Mouse (Mus musculus) thymus, adult 2 months (tissue): Measurements from ENCODE around the gene Itga6. TPM values are rescaled to one million over a fixed set of nuclear protein-coding genes. Genes with fewer than 3 reads are reported as not detected.
A peak's percentile ranks its signal among the peaks of the same experiment; 100 is the strongest.

Experiments used
- DNase-seq: peaks from one replicate; pipeline ENCODE4 v3.0.0; 2021
- H3K27ac ChIP-seq: fragments of 200-500 bp; 2 replicates; pipeline ENCODE4 v1.5.1; 2012; ENCODE audit warnings: low read length, control low read depth; ENCODE audit not compliant: control insufficient read depth, insufficient read depth
- H3K27me3 ChIP-seq: fragments of 200-500 bp; 2 replicates; pipeline ENCODE4 v1.6.1; 2012; ENCODE audit warnings: mild to moderate bottlenecking, low read length, moderate library complexity, mixed read lengths; ENCODE audit not compliant: control insufficient read depth, insufficient read depth
- H3K36me3 ChIP-seq: fragments of 200-500 bp; 2 replicates; pipeline ENCODE4 v1.6.1; 2012; ENCODE audit warnings: mild to moderate bottlenecking, low read length, moderate library complexity; ENCODE audit not compliant: control insufficient read depth, insufficient read depth
- H3K4me1 ChIP-seq: fragments of 200-500 bp; replicated peaks from 2 replicates; pipeline ENCODE4 v1.6.1; 2012; ENCODE audit warnings: low read length; ENCODE audit not compliant: control insufficient read depth, insufficient read depth
- H3K4me3 ChIP-seq: fragments of 200-500 bp; 2 replicates; pipeline ENCODE4 v1.5.1; 2012; ENCODE audit warnings: mild to moderate bottlenecking, low read length, control low read depth, moderate library complexity; ENCODE audit not compliant: control insufficient read depth, insufficient read depth
- CTCF ChIP-seq: fragments of 200-500 bp; IDR thresholded peaks from 2 replicates; pipeline ENCODE4 v1.5.1; 2012; ENCODE audit warnings: mild to moderate bottlenecking, control low read depth, low read length, moderate library complexity, borderline replicate concordance; ENCODE audit not compliant: control insufficient read depth, poor library complexity, insufficient read depth; ENCODE audit errors: extremely low read depth
- POLR2A ChIP-seq: fragments of 200-500 bp; IDR thresholded peaks from 2 replicates; pipeline ENCODE4 v1.6.1; 2012; ENCODE audit warnings: mild to moderate bottlenecking, low read length, control low read depth, moderate library complexity; ENCODE audit not compliant: control insufficient read depth, poor library complexity, insufficient read depth; ENCODE audit errors: extremely low read depth
- WGBS: fragments of 180-500 bp; shearing (Covaris S2); methylation state at CpG from one replicate; pipeline ENCODE4 v1.1.7; 2018; 5-methylcytosine and 5-hydroxymethylcytosine counted together
- polyA plus RNA-seq: library from polyadenylated mRNA; depleted of rRNA; stranded (reverse); fragments of >200 nt; gene quantifications from 2 replicates; pipeline ENCODE4 v1.2.3, GENCODE M21; 2012

Itga6 gene
- polyA plus RNA-seq, 1 experiment: 38.2 TPM

- H3K4me1 ChIP-seq: peaks cover 26% of the 10 kb centered on the region
- H3K27ac ChIP-seq: no peak overlapping the region
- no peak for DNase-seq
- 66% methylated on average over 5 of the region's 5 CpGs for WGBS
- no peak overlapping the region for H3K4me3 ChIP-seq
- no peaks in the 10 kb centered on the region for H3K27me3 ChIP-seq
- TF ChIP-seq CTCF: no peak
- TF ChIP-seq POLR2A: no peak
- no peaks in the 10 kb centered on the region for H3K36me3 ChIP-seq
These were observed 45.3 kb downstream of the Itga6 start for GRCm38 (mm10) chr2:71790752-71791151.

- H3K36me3 ChIP-seq: no peaks in the 10 kb centered on the region
- TF ChIP-seq CTCF (no peak), POLR2A (no peak)
- no peak overlapping the region for H3K27ac ChIP-seq
- no peaks in the 10 kb centered on the region for H3K27me3 ChIP-seq
- 79% methylated on average over 2 of the region's 2 CpGs for WGBS
- DNase-seq: no peak
- H3K4me3 ChIP-seq: no peak overlapping the region
- peaks cover 24% of the 10 kb centered on the region for H3K4me1 ChIP-seq
These were observed 45.8 kb downstream of the Itga6 start for GRCm38 (mm10) chr2:71791203-71791602.

GRCm38 (mm10) chr2:71794139-71794538, 48.7 kb downstream of the Itga6 start:
- no peak for DNase-seq
- no peak overlapping the region for H3K4me3 ChIP-seq
- H3K27me3 ChIP-seq: no peaks in the 10 kb centered on the region
- no peak for TF ChIP-seq POLR2A
- no peak for TF ChIP-seq CTCF
- peaks cover 15% of the 10 kb centered on the region for H3K4me1 ChIP-seq
- no peak overlapping the region for H3K27ac ChIP-seq
- WGBS: 87% methylated on average over 6 of the region's 6 CpGs
- H3K36me3 ChIP-seq: no peaks in the 10 kb centered on the region

GRCm38 (mm10) chr2:71796787-71797186, 51.4 kb downstream of the Itga6 start:
- Histone ChIP-seq H3K27ac (no peak overlapping the region), H3K4me3 (no peak overlapping the region), H3K4me1 (peaks cover 21% of the 10 kb centered on the region), H3K36me3 (no peaks in the 10 kb centered on the region), H3K27me3 (no peaks in the 10 kb centered on the region)
- 95% methylated on average over 6 of the region's 6 CpGs for WGBS
- no peak for DNase-seq
- TF ChIP-seq POLR2A: no peak

- WGBS: 21% methylated on average over 6 of the region's 6 CpGs
- Histone ChIP-seq H3K4me3 (0 out of 2 replicates have a peak overlapping the region, but pooled peaks have one; percentile 11), H3K36me3 (no peaks in the 10 kb centered on the region), H3K27me3 (no peaks in the 10 kb centered on the region), H3K27ac (peak overlapping the region; percentile 40; the same call in 1 of the 2 replicates), H3K4me1 (peaks cover 16% of the 10 kb centered on the region)
- DNase-seq: no peak
- TF ChIP-seq CTCF (no peak), POLR2A (no peak)
These were observed 55.4 kb downstream of the Itga6 start for GRCm38 (mm10) chr2:71800798-71801197.

- H3K36me3 ChIP-seq: no peaks in the 10 kb centered on the region
- H3K27ac ChIP-seq: peak overlapping the region; percentile 23; the same call in 1 of the 2 replicates
- no peak for DNase-seq
- H3K27me3 ChIP-seq: no peaks in the 10 kb centered on the region
- 91% methylated on average over 7 of the region's 7 CpGs for WGBS
- TF ChIP-seq POLR2A (no peak), CTCF (no peak)
- H3K4me3 ChIP-seq: no peak overlapping the region
- H3K4me1 ChIP-seq: peaks cover 16% of the 10 kb centered on the region
These were observed 56.3 kb downstream of the Itga6 start for GRCm38 (mm10) chr2:71801691-71802090.

GRCm38 (mm10) chr2:71802131-71802530, 56.7 kb downstream of the Itga6 start:
- no peak for DNase-seq
- no peaks in the 10 kb centered on the region for H3K27me3 ChIP-seq
- H3K36me3 ChIP-seq: no peaks in the 10 kb centered on the region
- 85% methylated on average over 4 of the region's 4 CpGs for WGBS
- H3K27ac ChIP-seq: peak overlapping the region; percentile 23; the same call in 1 of the 2 replicates
- no peak for TF ChIP-seq CTCF
- TF ChIP-seq POLR2A: no peak
- H3K4me1 ChIP-seq: peaks cover 16% of the 10 kb centered on the region
- H3K4me3 ChIP-seq: no peak overlapping the region
